Mouse (Mus musculus) liver, embryonic 13.5 days (tissue): ENCODE results near the gene Zfp507. TPM values are rescaled to one million over a fixed set of nuclear protein-coding genes. Genes with fewer than 3 reads are reported as not detected.

ENCODE experiments used
- ATAC-seq: fragments of 200-750 bp; cut with Nextera tagmentation; 2 replicates; pipeline ENCODE4 v1.8.0; 2017; ENCODE audit warnings: low read depth, mild to moderate bottlenecking, moderate number of reproducible peaks, moderate library complexity
- DNase-seq: peaks from one replicate; pipeline ENCODE4 v3.0.0; 2022
- H3K27ac ChIP-seq: fragments of 300-500 bp; sonication (generic); 2 replicates; pipeline ENCODE4 v1.5.1; 2015; ENCODE audit warnings: moderate library complexity, mild to moderate bottlenecking, inconsistent platforms
- H3K27me3 ChIP-seq: fragments of 300-500 bp; sonication (generic); 2 replicates; pipeline ENCODE4 v1.6.1; 2015; ENCODE audit warnings: mild to moderate bottlenecking, inconsistent platforms
- H3K36me3 ChIP-seq: fragments of 300-500 bp; sonication (generic); 2 replicates; pipeline ENCODE4 v1.6.1; 2015; ENCODE audit warnings: mild to moderate bottlenecking, inconsistent platforms
- H3K4me1 ChIP-seq: fragments of 300-500 bp; sonication (generic); replicated peaks from 2 replicates; pipeline ENCODE4 v1.6.1; 2015; ENCODE audit warnings: inconsistent platforms
- H3K4me2 ChIP-seq: fragments of 300-500 bp; sonication (generic); 2 replicates; pipeline ENCODE4 v1.6.1; 2015; ENCODE audit warnings: inconsistent platforms, mild to moderate bottlenecking, moderate library complexity
- H3K4me3 ChIP-seq: fragments of 300-500 bp; sonication (generic); replicated peaks from 2 replicates; pipeline ENCODE4 v1.5.1; 2015; ENCODE audit warnings: mild to moderate bottlenecking, inconsistent platforms
- H3K9ac ChIP-seq: fragments of 300-500 bp; sonication (generic); 2 replicates; pipeline ENCODE4 v1.6.1; 2015; ENCODE audit warnings: mild to moderate bottlenecking, inconsistent platforms
- H3K9me3 ChIP-seq: fragments of 300-500 bp; sonication (generic); replicated peaks from 2 replicates; pipeline ENCODE4 v1.6.1; 2016; ENCODE audit warnings: inconsistent platforms
- WGBS: fragments of 180-500 bp; shearing (Covaris S2); methylation state at CpG from one replicate; pipeline ENCODE4 v1.1.7; 2015; ENCODE audit not compliant: insufficient replicate concordance; 5-methylcytosine and 5-hydroxymethylcytosine counted together
- polyA plus RNA-seq: library from polyadenylated mRNA; unstranded; fragments of >200 nt; fragmentation: Nextera tagmentation; extraction: Ambion mirVana; gene quantifications from 2 replicates; pipeline ENCODE4 v1.2.1, GENCODE M21; 2015

The Zfp507 gene
- polyA plus RNA-seq, 1 experiment from 2014 or later: 4.6 TPM

DNA sequence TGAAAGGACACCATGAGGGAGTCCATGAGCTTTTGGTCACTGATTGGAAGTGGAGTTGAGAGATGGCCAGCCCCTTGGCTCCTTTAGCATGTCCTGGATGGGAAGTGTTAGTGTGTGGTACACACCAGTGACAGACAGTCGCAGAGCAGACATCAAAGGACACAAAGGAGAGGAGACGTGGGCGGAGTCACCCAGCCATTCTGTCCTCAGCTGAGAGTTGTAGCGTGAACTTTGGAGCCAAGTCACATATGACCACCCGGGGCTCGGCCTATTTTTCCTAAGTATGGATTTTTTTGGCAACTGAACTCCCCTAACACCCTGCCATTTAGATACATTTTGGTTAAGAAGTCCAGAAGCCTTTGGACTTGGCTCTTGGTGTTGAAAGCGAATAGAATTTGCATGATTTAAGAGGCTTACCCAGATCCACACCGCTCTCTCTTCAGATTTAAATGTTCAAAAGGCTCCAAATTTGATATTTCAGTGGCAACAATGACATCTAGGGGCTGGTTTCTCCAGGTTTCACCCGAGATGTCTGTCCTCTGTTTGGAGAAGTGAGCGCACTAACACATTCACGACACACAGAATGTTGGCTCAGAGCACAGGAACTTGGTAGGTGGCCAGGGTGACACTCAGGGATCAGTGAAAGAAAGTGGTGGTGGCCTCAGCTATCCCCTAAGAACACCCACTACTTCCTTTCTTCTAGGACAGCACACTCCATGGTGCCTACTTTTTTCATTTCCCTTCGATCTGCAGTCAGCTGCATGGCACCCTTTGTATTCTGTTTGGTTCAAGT, 12.2 kb upstream of the Zfp507 start:
- H3K4me2 ChIP-seq: no peak overlapping the region
- ATAC-seq: no peak
- H3K9ac ChIP-seq: no peak overlapping the region
- no peaks in the 10 kb centered on the region for H3K4me1 ChIP-seq
- H3K4me3 ChIP-seq: no peak overlapping the region
- H3K27me3 ChIP-seq: 0 out of 2 replicates have a peak, but pooled peaks cover 3% of the 10 kb centered on the region
- H3K27ac ChIP-seq: no peak overlapping the region
- 55% methylated on average over 12 of the region's 12 CpGs for WGBS
- H3K36me3 ChIP-seq: no peaks in the 10 kb centered on the region
- H3K9me3 ChIP-seq: no peaks in the 10 kb centered on the region
- DNase-seq: no peak

GRCm38 (mm10) chr7:35813306-35813705, 10.5 kb upstream of the Zfp507 start:
- 64% methylated on average over 11 of the region's 11 CpGs for WGBS
- no peak overlapping the region for H3K27ac ChIP-seq
- no peak for ATAC-seq
- no peaks in the 10 kb centered on the region for H3K4me1 ChIP-seq
- H3K4me2 ChIP-seq: no peak overlapping the region
- no peaks in the 10 kb centered on the region for H3K36me3 ChIP-seq
- no peak for DNase-seq
- no peak overlapping the region for H3K9ac ChIP-seq
- H3K9me3 ChIP-seq: no peaks in the 10 kb centered on the region
- no peak overlapping the region for H3K4me3 ChIP-seq
- H3K27me3 ChIP-seq: 0 out of 2 replicates have a peak, but pooled peaks cover 3% of the 10 kb centered on the region

- no peak overlapping the region for H3K9ac ChIP-seq
- no peaks in the 10 kb centered on the region for H3K4me1 ChIP-seq
- H3K27me3 ChIP-seq: peaks cover 6% of the 10 kb centered on the region; the same call in 1 of the 2 replicates
- ATAC-seq: no peak
- no peaks in the 10 kb centered on the region for H3K9me3 ChIP-seq
- DNase-seq: no peak
- H3K4me3 ChIP-seq: no peak overlapping the region
- H3K36me3 ChIP-seq: no peaks in the 10 kb centered on the region
- H3K4me2 ChIP-seq: no peak overlapping the region
- no peak overlapping the region for H3K27ac ChIP-seq
- 30% methylated on average over 8 of the region's 8 CpGs for WGBS
These were observed 7.9 kb upstream of the Zfp507 start for GRCm38 (mm10) chr7:35810736-35811135.

DNA sequence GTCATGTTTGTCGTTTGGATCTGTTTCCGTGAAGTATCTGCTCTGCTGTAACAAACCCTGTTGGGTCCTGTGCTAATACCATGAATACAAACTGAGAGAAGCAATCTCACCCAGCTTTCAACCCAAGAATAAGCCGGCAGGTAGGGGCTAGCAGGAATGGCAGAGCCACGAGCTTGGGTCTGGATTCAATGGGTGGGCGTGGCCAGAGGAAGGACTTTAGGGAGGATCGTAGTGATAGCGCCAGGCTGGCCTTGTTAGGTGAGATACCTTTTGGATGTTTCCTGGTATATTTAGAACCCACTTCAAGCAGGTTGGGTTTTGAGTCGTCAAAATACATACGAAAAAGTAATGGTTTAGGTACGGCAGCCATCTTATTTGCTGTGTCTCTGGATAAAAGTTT, 1.4 kb upstream of the Zfp507 start:
- Histone ChIP-seq H3K27me3 (peaks cover 3% of the 10 kb centered on the region; the same call in 1 of the 2 replicates), H3K27ac (no peak overlapping the region), H3K4me1 (peaks cover 18% of the 10 kb centered on the region; the same call in 1 of the 2 replicates), H3K4me3 (no peak overlapping the region), H3K4me2 (no peak overlapping the region), H3K36me3 (peaks cover 13% of the 10 kb centered on the region), H3K9me3 (no peaks in the 10 kb centered on the region), H3K9ac (no peak overlapping the region)
- no peak for ATAC-seq
- no peak for DNase-seq
- 62% methylated on average over 10 of the region's 10 CpGs for WGBS

- H3K4me2 ChIP-seq: peak overlapping the region; percentile 94
- peak overlapping the region; percentile 94 for H3K9ac ChIP-seq
- H3K27me3 ChIP-seq: no peaks in the 10 kb centered on the region
- H3K4me3 ChIP-seq: peak overlapping the region; percentile 85
- peak overlapping the region; percentile 83 for H3K27ac ChIP-seq
- no peaks in the 10 kb centered on the region for H3K9me3 ChIP-seq
- ATAC-seq (peak; percentile 89), DNase-seq (peak; percentile 13)
- H3K36me3 ChIP-seq: peaks cover 30% of the 10 kb centered on the region
- under 1% methylated on average over 43 of the region's 49 CpGs for WGBS
- peaks cover 26% of the 10 kb centered on the region for H3K4me1 ChIP-seq
These were observed 450 bp downstream of the Zfp507 start for GRCm38 (mm10) chr7:35802201-35802905.

- DNase-seq (no peak), ATAC-seq (no peak)
- Histone ChIP-seq H3K36me3 (peaks cover 84% of the 10 kb centered on the region), H3K9ac (no peak overlapping the region), H3K4me1 (peaks cover 57% of the 10 kb centered on the region), H3K27ac (no peak overlapping the region), H3K27me3 (no peaks in the 10 kb centered on the region), H3K4me2 (no peak overlapping the region), H3K9me3 (no peaks in the 10 kb centered on the region), H3K4me3 (no peak overlapping the region)
- WGBS: 26% methylated on average over 7 of the region's 7 CpGs
These were observed 6.7 kb downstream of the Zfp507 start for GRCm38 (mm10) chr7:35796123-35796522.

- Histone ChIP-seq H3K9me3 (no peaks in the 10 kb centered on the region), H3K4me2 (no peak overlapping the region), H3K27me3 (no peaks in the 10 kb centered on the region), H3K27ac (no peak overlapping the region), H3K4me1 (peaks cover 54% of the 10 kb centered on the region), H3K36me3 (peaks cover 90% of the 10 kb centered on the region), H3K4me3 (no peak overlapping the region), H3K9ac (no peak overlapping the region)
- ATAC-seq: 0 out of 2 replicates have a peak, but pooled peaks have one; percentile 35
- 47% methylated on average over 12 of the region's 12 CpGs for WGBS
- DNase-seq: no peak
These were observed 8.6 kb downstream of the Zfp507 start for GRCm38 (mm10) chr7:35794145-35794664.

- Histone ChIP-seq H3K27me3 (no peaks in the 10 kb centered on the region), H3K9ac (no peak overlapping the region), H3K4me2 (no peak overlapping the region), H3K36me3 (peaks cover 89% of the 10 kb centered on the region), H3K9me3 (no peaks in the 10 kb centered on the region), H3K27ac (peak overlapping the region; percentile 47; the same call in 1 of the 2 replicates), H3K4me3 (no peak overlapping the region), H3K4me1 (peaks cover 46% of the 10 kb centered on the region)
- 56% methylated on average over 12 of the region's 12 CpGs for WGBS
- peak; percentile 58 for DNase-seq
- peak; percentile 79 for ATAC-seq
These were observed 10.5 kb downstream of the Zfp507 start for GRCm38 (mm10) chr7:35792150-35792848.

DNA sequence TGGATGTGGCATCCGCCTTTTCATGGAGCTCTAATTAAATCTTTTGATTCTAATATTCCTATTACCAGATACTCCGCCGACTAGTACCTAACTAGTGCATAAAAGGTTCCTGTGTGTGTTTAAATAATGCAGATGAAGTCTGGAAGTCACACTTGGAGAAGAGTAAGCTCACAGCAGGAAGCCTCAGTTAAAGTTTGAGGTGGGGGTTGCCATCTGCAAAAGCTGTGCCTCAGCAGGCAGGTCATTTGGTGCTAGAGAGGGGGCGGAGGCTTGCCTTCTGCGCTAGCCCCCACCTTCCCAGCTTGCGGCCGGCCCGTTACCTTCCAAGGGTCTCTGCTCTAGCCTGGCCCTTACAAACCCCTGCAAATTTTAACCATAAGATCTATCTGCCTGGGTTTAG, 11.9 kb downstream of the Zfp507 start:
- H3K36me3 ChIP-seq: peaks cover 87% of the 10 kb centered on the region
- no peaks in the 10 kb centered on the region for H3K9me3 ChIP-seq
- no peak for DNase-seq
- H3K27ac ChIP-seq: no peak overlapping the region
- no peak overlapping the region for H3K4me3 ChIP-seq
- no peak overlapping the region for H3K9ac ChIP-seq
- 92% methylated on average over 8 of the region's 8 CpGs for WGBS
- ATAC-seq: no peak
- H3K27me3 ChIP-seq: no peaks in the 10 kb centered on the region
- no peak overlapping the region for H3K4me2 ChIP-seq
- H3K4me1 ChIP-seq: peaks cover 33% of the 10 kb centered on the region

GRCm38 (mm10) chr7:35790201-35790600, 12.6 kb downstream of the Zfp507 start:
- 88% methylated on average over 8 of the region's 8 CpGs for WGBS
- Histone ChIP-seq H3K36me3 (peaks cover 90% of the 10 kb centered on the region), H3K4me3 (no peak overlapping the region), H3K4me2 (no peak overlapping the region), H3K9me3 (no peaks in the 10 kb centered on the region), H3K27me3 (no peaks in the 10 kb centered on the region), H3K27ac (no peak overlapping the region), H3K9ac (no peak overlapping the region), H3K4me1 (peaks cover 33% of the 10 kb centered on the region)
- DNase-seq (no peak), ATAC-seq (no peak)

GRCm38 (mm10) chr7:35785579-35785978, 17.2 kb downstream of the Zfp507 start:
- Histone ChIP-seq H3K9ac (no peak overlapping the region), H3K9me3 (no peaks in the 10 kb centered on the region)

More at GRCm38 (mm10) chr7:35785579-35785978, 17.2 kb downstream of the Zfp507 start:
- ATAC-seq: no peak
- no peak overlapping the region for H3K4me3 ChIP-seq
- no peak overlapping the region for H3K4me2 ChIP-seq
- no peaks in the 10 kb centered on the region for H3K27me3 ChIP-seq
- DNase-seq: no peak
- peaks cover 81% of the 10 kb centered on the region for H3K36me3 ChIP-seq
- H3K27ac ChIP-seq: no peak overlapping the region
- 84% methylated on average over 4 of the region's 4 CpGs for WGBS
- no peaks in the 10 kb centered on the region for H3K4me1 ChIP-seq
